Mouse (Mus musculus) spleen, postnatal 10 days (tissue): ENCODE measurements around the gene Hic1.

Experiments used
- DNase-seq, 2 experiments: peaks; one replicate each; pipeline ENCODE4 v3.0.0; 2021 to 2022; ENCODE audit warnings: low spot score in 2 of 2

Gene Hic1

GRCm38 (mm10) chr11:75148332-75149035 lies 20.8 kb downstream of the Hic1 start:
- no peak for DNase-seq

- no peak for DNase-seq
Observed at GRCm38 (mm10) chr11:75147846-75148168, 21.5 kb downstream of the Hic1 start.

- DNase-seq = no peak
Observed at GRCm38 (mm10) chr11:75147106-75147845, 22.0 kb downstream of the Hic1 start.

- DNase-seq = no peak
Observed at GRCm38 (mm10) chr11:75145841-75146240, 23.5 kb downstream of the Hic1 start.

- no peak for DNase-seq
Observed at GRCm38 (mm10) chr11:75142749-75143148, 26.6 kb downstream of the Hic1 start.

- no peak for DNase-seq
Observed at GRCm38 (mm10) chr11:75141913-75142312, 27.4 kb downstream of the Hic1 start.

GRCm38 (mm10) chr11:75141038-75141437 lies 28.3 kb downstream of the Hic1 start:
- no peak for DNase-seq

GRCm38 (mm10) chr11:75140431-75140830 lies 28.9 kb downstream of the Hic1 start:
- no peak for DNase-seq

GRCm38 (mm10) chr11:75139122-75139963 lies 30.0 kb downstream of the Hic1 start:
- DNase-seq = no peak

GRCm38 (mm10) chr11:75136666-75137398 lies 32.5 kb downstream of the Hic1 start:
- DNase-seq = peak in 1 of 2 experiments; percentile 50

- DNase-seq = no peak
Observed at GRCm38 (mm10) chr11:75135358-75135757, 34.0 kb downstream of the Hic1 start.

- DNase-seq = no peak
Observed at GRCm38 (mm10) chr11:75134485-75135068, 34.7 kb downstream of the Hic1 start.

- no peak for DNase-seq
Observed at GRCm38 (mm10) chr11:75133951-75134350, 35.4 kb downstream of the Hic1 start.

GRCm38 (mm10) chr11:75133391-75133790 lies 35.9 kb downstream of the Hic1 start:
- no peak for DNase-seq

GRCm38 (mm10) chr11:75132278-75132677 lies 37.0 kb downstream of the Hic1 start:
- DNase-seq = no peak

- no peak for DNase-seq
Observed at GRCm38 (mm10) chr11:75131300-75131699, 38.0 kb downstream of the Hic1 start.

GRCm38 (mm10) chr11:75129481-75129880 lies 39.8 kb downstream of the Hic1 start:
- DNase-seq = no peak

- no peak for DNase-seq
Observed at GRCm38 (mm10) chr11:75126384-75126783, 42.9 kb downstream of the Hic1 start.

- DNase-seq = no peak
Observed at GRCm38 (mm10) chr11:75124406-75124805, 44.9 kb downstream of the Hic1 start.

GRCm38 (mm10) chr11:75121348-75121747 lies 48.0 kb downstream of the Hic1 start:
- DNase-seq = no peak

GRCm38 (mm10) chr11:75119841-75120240 lies 49.5 kb downstream of the Hic1 start:
- DNase-seq = no peak
